Mouse (Mus musculus): ENCODE data around the gene Zfp748.

- no peak for TF ChIP-seq CTCF (IDR thresholded peaks at IDR 0.05; ENCODE audit: low read depth)
- no peak for TF ChIP-seq EP300 (optimal IDR thresholded peaks at IDR 0.05)
These were observed 58.0 kb downstream of the Zfp748 start for GRCm38 (mm10) chr13:67495631-67496030.

Data from stomach, postnatal 0 days (tissue).